Mouse (Mus musculus) heart, adult 8-10 months (tissue): Measurements from ENCODE around the gene Atcay. TPM values are rescaled to one million over a fixed set of nuclear protein-coding genes. Genes with fewer than 3 reads are reported as not detected.
"Not testable (repeated sequence)": the region's sequence is repeated elsewhere in the genome, so short reads cannot be mapped to it uniquely, and the experiment has no call there.

ENCODE experiments used
- DNase-seq: peaks from one replicate; pipeline ENCODE4 v3.0.0; 2022; ENCODE audit warnings: low spot score
- total RNA-seq, 4 experiments: library from RNA; stranded (reverse); gene quantifications; 2 replicates each; pipeline ENCODE4 v1.2.4; 2022

Atcay gene
- total RNA-seq, 4 experiments from 2014 or later, result 0.63 TPM; not detected in 3

DNA sequence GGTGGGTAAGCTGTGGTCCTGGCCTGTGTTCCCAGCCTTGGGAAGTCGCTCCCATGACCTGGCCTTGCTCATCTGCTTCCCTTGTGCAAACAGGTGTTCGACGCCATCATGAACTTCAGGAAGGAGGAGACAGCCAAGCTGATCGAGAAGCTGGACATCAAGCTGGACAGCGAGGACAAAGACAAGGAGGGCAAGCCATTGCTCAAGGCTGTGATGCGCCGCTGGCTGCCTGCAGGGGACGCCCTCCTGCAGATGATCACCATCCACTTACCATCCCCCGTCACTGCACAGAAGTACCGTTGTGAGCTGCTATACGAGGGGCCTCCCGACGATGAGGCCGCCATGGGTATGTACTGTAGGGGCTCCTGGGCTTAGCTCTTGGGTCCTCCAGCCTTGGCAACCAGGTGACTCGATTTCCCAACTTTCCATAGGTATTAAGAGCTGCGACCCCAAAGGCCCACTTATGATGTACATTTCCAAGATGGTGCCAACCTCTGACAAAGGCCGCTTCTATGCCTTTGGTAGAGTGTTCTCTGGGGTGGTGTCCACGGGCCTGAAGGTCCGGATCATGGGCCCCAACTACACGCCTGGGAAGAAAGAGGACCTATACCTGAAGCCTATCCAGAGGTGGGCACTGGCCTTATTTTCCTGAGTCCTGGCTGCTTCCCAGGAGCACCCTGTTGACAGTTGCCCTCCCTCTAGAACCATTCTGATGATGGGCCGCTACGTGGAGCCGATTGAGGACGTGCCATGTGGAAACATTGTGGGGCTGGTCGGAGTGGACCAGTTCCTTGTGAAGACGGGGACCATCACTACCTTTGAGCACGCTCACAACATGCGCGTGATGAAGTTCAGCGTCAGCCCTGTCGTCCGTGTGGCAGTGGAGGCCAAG, 50.9 kb downstream of the Atcay start:
- no peak for DNase-seq

DNA sequence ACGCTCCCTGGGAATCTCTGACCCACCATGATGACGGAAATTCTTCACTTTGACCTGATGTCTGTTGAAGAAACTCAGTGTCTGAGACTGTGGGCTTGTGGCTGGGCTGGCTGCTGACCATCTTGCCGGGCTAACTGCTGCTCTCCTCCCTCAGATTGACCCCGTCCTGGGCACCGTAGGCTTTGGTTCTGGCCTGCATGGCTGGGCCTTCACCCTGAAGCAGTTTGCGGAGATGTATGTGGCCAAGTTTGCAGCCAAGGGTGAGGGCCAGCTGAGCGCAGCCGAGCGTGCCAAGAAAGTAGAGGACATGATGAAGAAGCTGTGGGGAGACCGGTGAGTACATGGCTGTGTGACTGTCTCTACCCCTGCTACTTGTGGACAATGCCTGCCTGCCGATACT, 51.7 kb downstream of the Atcay start:
- DNase-seq, result no peak

DNA sequence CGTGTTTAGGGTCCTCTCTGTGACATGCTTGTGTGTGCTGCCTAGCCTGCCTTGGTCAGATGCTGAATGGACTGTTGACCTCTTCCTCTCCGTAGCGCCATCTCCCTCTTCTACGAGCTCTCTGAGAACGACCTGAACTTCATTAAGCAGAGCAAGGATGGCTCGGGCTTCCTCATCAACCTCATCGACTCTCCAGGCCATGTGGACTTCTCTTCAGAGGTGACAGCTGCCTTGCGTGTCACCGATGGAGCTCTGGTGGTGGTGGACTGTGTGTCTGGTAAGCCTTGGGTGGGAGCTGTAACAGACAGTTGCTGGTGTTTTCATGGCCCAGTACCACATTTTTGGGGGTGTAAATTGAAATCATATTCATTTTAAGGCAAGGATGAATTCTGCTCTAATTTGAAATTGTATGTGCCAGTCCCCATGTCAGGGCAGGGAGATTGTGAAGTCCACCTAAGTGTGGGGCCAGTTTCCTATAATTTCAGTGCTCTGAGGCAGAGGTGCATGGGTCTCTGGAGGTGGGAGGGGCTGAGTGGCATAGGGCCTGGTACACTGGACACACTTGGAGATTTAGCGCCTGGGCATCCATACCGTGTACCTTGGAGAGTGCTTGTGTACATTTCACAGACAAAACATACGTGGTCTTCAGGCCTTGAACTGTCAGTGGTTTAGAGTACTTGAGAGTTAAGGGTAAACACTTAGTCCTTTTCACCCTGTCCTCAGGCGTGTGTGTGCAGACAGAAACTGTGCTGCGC, 52.5 kb downstream of the Atcay start:
- DNase-seq, result no peak

DNA sequence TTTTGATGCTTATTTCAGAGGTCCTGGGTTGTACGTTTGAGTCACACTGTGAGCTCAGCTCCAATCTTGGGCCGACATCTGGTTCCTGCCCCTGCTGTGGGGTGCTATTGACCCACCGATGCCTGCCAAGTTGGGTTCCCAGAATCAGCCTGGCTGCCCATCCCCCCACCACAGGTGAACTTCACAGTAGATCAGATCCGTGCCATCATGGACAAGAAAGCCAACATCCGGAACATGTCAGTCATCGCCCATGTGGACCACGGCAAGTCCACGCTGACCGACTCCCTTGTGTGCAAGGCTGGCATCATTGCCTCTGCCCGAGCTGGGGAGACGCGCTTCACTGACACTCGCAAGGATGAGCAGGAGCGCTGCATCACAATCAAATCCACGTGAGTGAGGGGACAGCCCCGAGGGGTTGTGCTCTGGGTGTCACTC, 53.1 kb downstream of the Atcay start:
- no peak for DNase-seq

DNA sequence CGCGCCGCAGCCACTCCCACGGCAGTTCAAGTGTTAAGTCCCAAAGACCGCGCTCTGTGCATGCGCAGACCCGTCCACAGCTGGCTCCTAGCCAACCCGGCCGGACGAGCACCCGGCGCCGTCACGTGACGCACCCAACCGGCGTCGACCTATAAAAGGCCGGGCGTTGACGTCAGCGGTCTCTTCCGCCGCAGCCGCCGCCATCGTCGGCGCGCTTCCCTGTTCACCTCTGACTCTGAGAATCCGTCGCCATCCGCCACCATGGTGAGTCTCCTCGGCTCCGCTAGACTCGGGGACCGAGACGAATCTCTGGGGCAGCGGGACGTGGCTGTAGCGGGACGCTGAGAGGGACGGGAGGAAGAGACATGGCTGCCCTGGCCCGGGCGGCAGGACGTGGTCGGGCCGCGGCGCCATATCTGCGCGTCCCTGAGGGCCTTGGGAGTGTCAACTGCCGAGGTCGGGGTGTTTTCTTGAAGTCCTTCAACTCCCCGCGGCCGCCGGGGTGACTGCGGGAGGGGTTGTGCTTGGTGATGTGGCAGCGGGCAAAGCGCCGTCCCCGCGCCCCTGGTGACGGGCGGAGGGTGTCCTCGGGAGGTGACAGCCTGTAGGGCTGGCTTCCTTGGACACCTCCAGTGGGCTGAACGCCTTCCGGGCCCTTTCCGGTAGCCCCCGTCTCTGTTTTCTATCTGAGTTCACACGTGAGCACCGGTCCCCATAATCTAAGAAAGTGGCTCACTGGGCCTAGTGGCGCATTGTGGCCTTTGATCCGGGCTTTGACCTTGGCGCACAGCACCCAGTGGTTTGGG, 54.0 kb downstream of the Atcay start, which contains the start of gene Eef2:
TSS of gene Eef2 (plus strand) at position 166 of the 806 bp plus-strand sequence.
- DNase-seq, result peak; percentile 97

DNA sequence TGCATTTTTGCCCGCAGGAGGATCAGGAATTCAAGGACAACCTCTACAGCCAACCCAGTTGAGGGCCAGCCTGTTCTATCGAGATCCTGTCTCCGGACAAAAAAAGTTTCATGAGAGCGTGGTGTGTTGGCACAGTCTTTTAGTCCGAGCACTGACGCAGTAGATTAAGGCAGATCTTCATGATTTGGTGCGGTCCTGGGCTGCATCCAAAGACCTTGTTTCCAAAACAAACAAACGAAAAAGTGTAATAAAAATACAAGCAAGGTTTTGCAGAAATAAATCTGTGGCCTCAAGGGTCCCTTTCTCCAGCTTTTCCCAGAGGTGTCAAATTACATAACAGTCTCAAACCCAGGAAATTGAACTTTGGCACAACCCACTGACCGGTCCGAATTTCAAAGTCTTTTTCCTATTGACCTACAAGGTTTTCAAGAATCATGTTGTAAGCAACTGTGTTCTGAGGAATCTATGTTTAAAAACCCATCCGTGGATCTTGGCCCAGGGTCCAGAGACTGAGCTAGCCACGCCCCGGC, 54.6 kb downstream of the Atcay start:
- no peak for DNase-seq

DNA sequence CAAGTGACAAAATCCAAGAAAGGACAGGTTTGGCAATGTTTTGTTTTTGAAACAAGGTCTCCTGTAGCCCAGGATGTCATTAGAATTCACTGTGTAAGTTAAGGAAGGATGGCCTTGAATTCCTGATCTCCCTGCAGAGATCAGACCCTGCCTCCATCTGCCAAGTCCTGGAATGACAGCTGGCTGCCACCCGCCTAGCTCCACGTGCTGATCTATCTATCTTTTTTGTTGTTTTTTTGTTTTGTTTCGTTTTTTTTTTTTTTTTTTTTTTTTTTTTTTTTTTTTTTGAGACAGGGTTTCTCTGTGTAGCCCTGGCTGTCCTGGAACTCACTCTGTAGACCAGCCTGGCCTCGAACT, 55.3 kb downstream of the Atcay start:
- DNase-seq, result not testable (repeated sequence)

DNA sequence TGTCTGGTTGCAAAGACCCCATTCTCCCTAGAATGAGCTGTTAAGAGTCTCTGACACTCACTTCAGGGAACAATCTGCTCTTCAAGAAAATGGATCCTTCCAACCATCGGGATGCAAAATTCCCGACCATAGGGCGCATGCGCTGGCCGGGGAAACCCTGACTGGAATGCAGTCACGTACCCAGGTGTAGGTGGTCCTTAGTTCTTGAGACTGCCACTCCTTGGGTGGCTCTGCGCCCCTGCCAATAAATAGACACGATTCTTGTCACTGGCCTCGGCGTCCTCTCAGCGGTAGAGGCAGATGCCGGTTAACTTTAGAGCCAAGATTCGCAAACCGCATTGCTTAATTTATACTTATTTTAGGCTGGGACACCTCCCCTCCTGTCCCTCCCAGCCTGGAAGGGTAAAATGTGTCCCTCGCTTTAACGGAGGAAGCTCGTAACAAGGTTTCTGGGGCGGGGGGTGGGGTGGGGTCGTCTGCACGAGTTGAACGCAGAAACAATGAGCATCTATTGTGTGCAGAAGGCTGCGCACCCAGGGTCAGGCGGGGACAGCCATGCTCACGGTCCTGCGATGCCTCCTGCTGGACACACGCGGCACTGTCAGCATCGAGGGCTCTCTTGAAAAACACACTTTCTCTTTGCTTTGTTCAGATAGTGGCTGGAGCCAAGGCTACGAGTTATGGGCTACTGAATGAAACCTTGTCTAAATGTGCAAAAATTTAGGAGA, 55.9 kb downstream of the Atcay start:
- peak; percentile 91 for DNase-seq

DNA sequence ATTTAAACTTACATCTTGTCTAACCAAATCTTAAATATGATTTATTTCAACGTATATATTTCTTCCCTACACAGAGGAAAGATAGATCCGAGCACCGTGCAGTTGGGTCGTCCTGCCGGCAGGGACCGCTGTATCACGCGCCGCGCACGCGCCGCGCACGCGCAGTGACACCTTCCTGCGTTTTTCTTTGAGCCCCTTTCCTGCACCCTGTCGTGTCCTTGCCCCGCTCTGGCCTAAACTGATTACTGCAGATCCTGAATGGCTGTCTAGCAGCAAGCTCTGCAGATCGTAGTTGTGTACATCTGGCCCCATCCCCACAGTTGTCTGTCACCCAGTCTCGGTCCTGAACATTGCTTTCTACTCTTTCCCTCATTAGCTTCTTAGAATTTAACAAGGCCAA, 57.5 kb downstream of the Atcay start:
- DNase-seq, result peak; percentile 74

DNA sequence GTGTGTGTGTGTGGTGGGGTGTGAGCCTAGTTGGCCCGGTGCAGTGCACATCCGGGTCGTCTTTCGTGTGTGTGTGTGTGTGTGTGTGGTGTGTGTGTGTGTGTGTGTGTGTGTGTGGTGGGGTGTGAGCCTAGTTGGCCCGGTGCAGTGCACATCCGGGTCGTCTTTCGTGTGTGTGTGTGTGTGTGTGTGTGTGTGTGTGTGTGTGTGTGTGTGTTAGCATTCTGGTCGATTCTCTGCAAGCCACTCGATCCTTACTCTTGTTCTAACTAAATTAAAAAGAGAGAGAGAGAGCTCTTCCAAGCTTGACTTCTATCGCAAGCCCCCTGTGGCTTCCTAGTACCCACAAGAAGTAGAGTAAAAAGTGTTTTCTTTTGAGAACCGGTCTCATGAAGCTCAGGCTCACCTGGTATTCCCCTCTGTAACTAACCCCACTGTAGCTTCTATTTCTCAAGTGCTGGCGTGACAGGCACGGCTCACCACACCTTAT, 61.2 kb downstream of the Atcay start:
- DNase-seq, result not testable (repeated sequence)

DNA sequence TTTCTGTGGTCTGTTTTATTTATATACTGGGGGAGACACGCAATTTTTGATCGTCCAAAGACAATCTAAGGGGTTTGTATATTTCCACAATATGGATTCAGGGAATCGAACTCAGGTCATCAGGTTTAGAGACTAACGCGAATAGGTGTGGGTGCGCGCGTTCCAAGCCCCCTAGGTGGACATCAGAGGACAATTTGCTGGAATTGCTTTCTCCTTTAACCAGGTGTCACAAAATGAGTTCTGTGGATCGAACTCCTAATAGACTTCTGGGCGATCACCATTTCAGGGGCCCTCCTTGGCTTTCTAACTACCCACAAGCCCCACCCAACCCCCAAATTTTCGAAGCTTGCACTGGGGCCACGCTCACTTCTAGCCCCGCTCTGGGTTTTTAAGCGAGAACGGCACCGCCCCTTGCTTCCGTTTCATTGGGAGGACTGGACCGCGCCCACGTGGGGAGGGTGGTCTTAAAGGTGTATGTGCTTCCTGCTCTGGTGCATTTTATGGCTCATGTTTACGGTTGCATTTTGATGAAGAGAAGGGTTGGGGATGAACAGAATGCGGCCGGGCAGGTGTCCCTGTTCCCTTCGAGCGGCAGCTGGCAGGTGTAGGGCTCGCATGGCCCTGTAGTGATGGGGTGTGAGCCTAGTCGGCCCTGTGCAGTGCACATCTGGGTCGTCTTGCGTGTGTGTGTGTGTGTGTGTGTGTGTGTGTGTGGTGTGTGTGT, 62.0 kb downstream of the Atcay start:
- DNase-seq, result peak; percentile 90

DNA sequence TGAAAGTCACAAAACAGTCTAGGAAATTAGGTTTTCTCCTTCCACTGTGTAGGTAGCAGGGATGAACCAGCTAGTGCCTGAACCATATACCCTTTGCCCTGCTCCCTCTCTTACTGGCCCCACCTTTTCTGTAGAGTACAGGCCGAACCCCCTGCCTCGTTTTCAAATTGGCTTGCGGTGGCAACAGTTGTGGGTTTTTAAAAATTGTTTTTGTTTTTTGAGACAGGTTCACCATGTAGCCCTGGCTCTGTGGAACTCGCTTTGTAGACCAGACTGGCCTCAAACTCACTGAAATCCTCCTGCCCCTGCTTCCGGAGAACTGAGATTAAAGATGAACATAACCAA, 62.6 kb downstream of the Atcay start:
- no peak for DNase-seq

DNA sequence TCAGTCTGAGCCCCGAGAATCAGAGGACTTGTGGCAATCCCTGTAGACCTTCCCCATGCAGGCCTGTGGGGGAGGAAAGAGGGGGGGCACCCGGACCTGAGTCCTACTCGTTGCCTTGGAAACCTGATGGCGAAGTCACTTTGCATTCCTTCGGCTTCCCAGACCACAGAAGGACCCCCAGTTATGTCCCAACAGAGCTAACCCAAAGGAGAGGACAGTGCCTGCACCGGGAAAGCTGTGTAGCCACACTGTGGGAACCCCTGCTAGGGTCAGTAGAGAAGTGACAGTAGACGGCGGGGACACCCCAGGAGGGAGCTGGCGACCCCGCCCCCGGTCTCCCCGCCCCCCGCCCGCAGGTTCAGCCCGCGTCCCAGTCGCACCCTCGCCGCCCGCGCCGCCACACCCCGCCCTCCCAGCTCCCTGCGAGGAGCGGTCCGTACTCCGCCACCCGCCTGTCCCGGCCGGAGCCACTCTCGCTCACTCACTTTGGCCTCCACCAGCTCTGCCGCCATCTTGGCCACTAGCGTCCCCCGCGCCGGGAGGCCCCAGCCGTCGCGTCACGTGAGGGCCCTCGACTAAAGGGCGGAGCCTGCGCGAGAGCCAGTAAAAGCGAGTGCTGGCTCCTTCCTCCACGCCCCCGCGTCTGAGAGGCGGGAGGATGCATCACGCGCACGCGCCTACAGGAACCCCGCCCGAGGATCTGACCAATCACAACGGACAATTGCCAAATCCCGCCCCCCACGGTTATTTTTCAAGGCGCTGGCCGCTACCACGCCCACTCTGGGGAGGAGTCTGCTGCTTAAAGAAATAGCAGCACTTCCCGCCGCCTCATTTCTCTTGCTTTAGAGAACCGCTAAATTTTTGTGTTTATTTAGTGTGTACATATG, 63.2 kb downstream of the Atcay start, which contains the start of gene Pias4:
TSS of gene Pias4 (minus strand) at position 724 of the 887 bp plus-strand sequence.
- peak; percentile 100 for DNase-seq

DNA sequence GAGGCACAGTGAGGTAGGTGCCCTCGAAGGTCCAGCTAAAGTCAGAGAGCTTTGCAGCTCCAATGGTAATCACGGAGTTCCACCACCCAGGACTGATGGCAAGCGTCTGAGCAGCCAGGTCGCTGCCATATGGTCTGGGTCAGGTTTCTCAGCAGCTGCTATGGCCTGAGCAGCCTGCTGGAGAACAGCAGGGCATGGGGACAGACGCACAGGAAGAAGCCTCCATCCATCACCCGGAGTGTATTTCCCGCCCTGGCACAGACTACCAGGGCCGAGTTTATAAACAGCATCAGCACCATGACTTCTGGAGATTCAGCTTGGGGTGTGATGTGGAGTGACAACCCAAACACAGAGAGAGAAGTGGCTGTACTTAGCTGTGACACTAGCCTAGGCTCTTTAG, 65.5 kb downstream of the Atcay start:
- DNase-seq, result no peak

DNA sequence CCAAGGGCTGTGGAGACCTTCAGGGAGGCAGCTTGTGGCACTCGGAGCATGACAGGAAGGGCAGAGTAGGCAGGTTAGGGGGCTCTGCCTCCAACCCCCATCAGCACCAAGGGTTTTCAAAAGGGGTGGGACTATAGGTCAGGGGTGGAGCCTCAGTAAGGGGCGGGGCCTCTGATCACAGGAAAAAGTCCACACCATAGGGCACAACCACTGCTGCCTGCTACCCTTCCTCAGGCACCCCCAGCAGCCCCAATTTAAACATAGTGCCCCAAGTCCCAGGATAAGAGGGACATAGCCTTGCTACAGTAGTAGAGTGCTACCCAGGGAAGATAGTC, 68.3 kb downstream of the Atcay start:
- DNase-seq, result no peak

DNA sequence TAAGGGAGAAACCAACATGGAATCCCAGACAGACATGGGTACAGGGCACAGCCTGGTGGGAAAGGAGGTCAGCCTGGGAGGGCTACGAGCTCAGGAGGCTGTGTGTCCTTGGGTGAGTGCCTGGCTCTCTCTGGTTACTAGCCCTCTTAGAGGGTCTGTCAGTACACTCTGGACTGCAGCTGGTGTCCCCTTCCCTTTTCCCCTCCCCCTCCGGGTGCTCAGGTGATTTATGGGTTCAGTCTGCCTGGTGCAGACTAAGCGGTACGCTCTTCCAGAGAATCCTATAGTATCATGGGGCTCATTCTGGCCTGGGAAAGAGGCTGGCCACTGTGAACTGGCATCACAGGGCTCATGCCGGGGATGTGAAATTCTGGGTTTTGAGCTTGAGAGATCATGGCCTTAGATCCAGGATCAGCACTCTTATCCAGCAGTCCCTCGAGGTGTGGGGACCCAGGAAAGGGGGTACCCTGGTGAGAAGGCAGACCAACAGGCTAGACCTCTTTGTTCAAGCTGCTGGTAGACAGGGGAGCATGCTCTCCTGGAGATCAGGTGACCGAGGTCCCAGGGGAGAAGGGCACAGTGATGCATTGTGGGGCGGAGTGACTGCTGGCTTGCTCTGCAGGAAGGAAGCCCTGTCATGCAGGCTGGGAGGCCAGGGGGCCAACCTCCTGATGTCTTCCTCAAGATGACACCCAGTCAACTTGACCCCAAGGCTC, 68.9 kb downstream of the Atcay start:
- no peak for DNase-seq

DNA sequence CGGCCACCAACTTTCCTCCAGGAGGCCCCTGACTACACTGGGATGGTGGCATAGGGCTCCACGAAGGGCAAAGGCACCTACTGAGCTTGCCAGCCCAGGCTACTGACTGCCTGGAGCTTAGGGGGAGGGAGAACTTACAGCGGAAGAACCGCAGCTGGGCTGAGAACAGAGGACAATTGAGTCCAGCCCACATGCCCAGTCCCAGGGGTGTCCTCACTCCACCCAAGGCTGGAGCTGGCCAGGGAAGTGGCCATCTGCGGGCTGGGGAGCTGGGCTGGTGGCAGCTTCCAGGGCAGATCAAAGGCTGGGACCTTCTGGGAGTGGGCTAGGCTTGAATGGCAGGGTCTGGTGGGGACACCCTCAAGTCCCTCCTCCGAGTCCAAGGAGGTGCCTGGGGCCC, 75.9 kb downstream of the Atcay start:
- DNase-seq, result no peak
